Mouse (Mus musculus): ENCODE results near the gene Crocc. TPM values are rescaled to one million over a fixed set of nuclear protein-coding genes. Genes with fewer than 3 reads are reported as not detected.

Crocc gene
- polyA plus RNA-seq, 1 experiment from 2014 or later: 8.3 TPM

GRCm38 (mm10) chr4:141078510-141079137 is 18.3 kb upstream of the Crocc start:
- Histone ChIP-seq H3K36me3 (no peaks in the 10 kb centered on the region; the same call in 1 of the 2 replicates), H3K4me2 (replicated peaks) (no peak overlapping the region), H3K27me3 (no peaks in the 10 kb centered on the region), H3K27ac (replicated peaks) (no peak overlapping the region), H3K4me3 (peak overlapping the region; percentile 73), H3K4me1 (peaks cover 17% of the 10 kb centered on the region), H3K9me3 (no peaks in the 10 kb centered on the region), H3K9ac (replicated peaks) (no peak overlapping the region)
- 69% methylated on average over 18 of the region's 18 CpGs for WGBS
- peak; percentile 47 for ATAC-seq (replicated peaks)

DNA sequence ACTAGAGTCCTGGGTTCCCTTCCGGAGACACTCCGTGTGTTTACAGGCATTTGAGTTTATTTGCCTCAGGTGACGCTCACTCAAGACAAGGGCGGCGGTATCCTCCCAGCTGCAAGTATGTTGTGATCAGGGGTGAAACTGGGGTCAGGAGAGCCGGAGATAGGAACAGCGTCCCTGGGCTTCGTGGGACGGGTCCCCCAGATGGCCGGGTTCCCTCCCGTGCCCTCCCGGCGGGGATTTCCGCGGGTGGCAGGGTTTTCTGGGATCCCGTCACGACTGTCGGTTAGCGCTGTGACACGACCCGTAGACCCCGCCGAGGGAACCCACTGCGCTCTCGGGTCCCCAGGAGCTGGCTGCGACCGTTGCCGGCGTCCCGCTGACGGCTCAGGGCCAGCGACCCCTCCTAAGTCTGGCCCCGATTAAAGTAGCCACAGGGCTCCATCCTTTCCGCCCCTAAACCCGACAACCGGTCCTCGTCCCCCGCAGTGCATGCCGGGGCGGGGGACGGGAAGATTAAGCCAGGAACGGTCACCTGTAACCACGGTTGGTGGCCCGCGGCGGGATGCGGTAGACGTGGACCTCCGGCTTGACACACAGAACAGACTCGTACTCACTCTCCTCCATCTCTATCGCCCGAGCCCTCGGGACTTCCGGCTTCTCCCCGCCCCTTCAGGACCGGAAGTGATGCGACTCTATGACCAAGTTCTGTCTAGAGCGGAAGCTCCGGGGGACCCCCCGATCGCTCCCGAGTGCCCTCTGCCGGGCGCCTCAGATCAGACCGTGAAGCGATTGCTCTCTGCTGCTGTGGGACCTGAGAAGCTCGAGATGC is 17.5 kb upstream of the Crocc start, which contains the start of gene Necap2:
Gene Necap2 (minus strand): TSS at position 677 of the 829 bp plus-strand sequence.
- peak within 1 kb of the TSS; percentile 85 for H3K4me2 ChIP-seq (replicated peaks)
- H3K36me3 ChIP-seq: peaks cover 7% of the 10 kb centered on the region
- H3K9me3 ChIP-seq: no peaks in the 10 kb centered on the region
- H3K27me3 ChIP-seq: no peaks in the 10 kb centered on the region
- peak within 1 kb of the TSS; percentile 73 for H3K4me3 ChIP-seq
- H3K9ac ChIP-seq (replicated peaks): peak within 1 kb of the TSS; percentile 85
- WGBS: under 1% methylated on average over 67 of the region's 67 CpGs
- H3K4me1 ChIP-seq: peaks cover 17% of the 10 kb centered on the region
- peak within 1 kb of the TSS; percentile 57 for H3K27ac ChIP-seq (replicated peaks)
- peak; percentile 96 for ATAC-seq (replicated peaks)

- peak overlapping the region; percentile 85 for H3K4me2 ChIP-seq (replicated peaks)
- no peaks in the 10 kb centered on the region for H3K27me3 ChIP-seq
- H3K4me3 ChIP-seq: peak overlapping the region; percentile 73
- H3K4me1 ChIP-seq: peaks cover 17% of the 10 kb centered on the region
- WGBS: 83% methylated on average over 17 of the region's 17 CpGs
- peaks cover 16% of the 10 kb centered on the region for H3K36me3 ChIP-seq
- H3K9ac ChIP-seq (replicated peaks): peak overlapping the region; percentile 85
- H3K9me3 ChIP-seq: no peaks in the 10 kb centered on the region
- H3K27ac ChIP-seq (replicated peaks): no peak overlapping the region
- no peak for ATAC-seq (replicated peaks)
Measured at GRCm38 (mm10) chr4:141076761-141077506, 16.6 kb upstream of the Crocc start.

DNA sequence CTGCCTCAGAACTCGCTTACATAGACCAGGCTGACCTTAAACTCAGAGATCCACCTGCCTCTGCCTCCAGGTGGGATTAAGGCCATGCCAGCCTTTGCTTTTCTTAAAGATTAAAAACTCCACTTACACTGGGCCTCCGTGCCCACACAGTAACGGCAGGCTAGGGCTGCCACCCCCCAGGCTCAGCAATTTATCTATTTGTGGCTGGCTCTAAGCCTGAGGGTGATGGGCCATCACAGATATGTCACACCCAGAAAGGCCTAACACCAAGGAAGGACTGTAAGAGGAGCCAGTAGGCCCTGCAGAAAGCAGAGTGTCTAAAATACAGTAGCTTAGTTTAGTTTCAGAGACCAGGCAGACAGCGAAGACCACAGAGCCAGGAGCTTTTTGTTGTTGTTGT is 13.8 kb upstream of the Crocc start:
- no peaks in the 10 kb centered on the region for H3K27me3 ChIP-seq
- no peak overlapping the region for H3K9ac ChIP-seq (replicated peaks)
- ATAC-seq (replicated peaks): no peak
- 93% methylated on average over 4 of the region's 4 CpGs for WGBS
- no peak overlapping the region for H3K4me2 ChIP-seq (replicated peaks)
- no peaks in the 10 kb centered on the region for H3K9me3 ChIP-seq
- H3K4me3 ChIP-seq: no peak overlapping the region
- peaks cover 17% of the 10 kb centered on the region for H3K4me1 ChIP-seq
- no peak overlapping the region for H3K27ac ChIP-seq (replicated peaks)
- H3K36me3 ChIP-seq: peaks cover 40% of the 10 kb centered on the region

GRCm38 (mm10) chr4:141073661-141074060 is 13.3 kb upstream of the Crocc start:
- Histone ChIP-seq H3K9me3 (no peaks in the 10 kb centered on the region), H3K27ac (replicated peaks) (no peak overlapping the region), H3K36me3 (peaks cover 45% of the 10 kb centered on the region), H3K4me3 (no peak overlapping the region), H3K4me2 (replicated peaks) (no peak overlapping the region), H3K4me1 (peaks cover 17% of the 10 kb centered on the region), H3K9ac (replicated peaks) (no peak overlapping the region), H3K27me3 (no peaks in the 10 kb centered on the region)
- 82% methylated on average over 9 of the region's 9 CpGs for whole genome bisulfite sequencing
- no peak for ATAC-seq (replicated peaks)

GRCm38 (mm10) chr4:141072502-141072901 is 12.2 kb upstream of the Crocc start:
- H3K9me3 ChIP-seq: no peaks in the 10 kb centered on the region
- no peak for ATAC-seq (replicated peaks)
- H3K4me3 ChIP-seq: no peak overlapping the region
- H3K9ac ChIP-seq (replicated peaks): no peak overlapping the region
- H3K36me3 ChIP-seq: peaks cover 56% of the 10 kb centered on the region
- H3K4me2 ChIP-seq (replicated peaks): no peak overlapping the region
- H3K4me1 ChIP-seq: peaks cover 14% of the 10 kb centered on the region
- H3K27me3 ChIP-seq: no peaks in the 10 kb centered on the region
- WGBS: 97% methylated on average over 11 of the region's 11 CpGs
- H3K27ac ChIP-seq (replicated peaks): no peak overlapping the region

DNA sequence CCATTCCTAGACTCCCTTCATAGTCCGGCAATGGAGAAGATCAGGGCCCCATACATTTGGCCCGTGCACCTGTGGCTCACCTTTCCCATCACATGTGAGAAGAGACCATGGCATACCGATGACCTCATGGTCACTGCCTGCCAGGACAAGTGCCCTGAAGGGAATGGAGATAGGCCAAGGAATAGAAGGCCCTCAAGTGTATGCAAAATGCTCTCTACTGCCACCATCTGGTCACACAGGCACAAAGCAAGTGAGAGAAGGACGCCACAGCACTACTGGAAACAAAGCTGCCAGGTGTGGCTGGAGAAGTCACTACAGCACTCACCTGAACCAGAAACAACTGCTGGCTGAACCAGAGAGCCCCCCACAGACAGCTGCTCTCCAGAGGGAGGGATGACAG is 9.4 kb upstream of the Crocc start:
- Histone ChIP-seq H3K4me3 (no peak overlapping the region), H3K27me3 (no peaks in the 10 kb centered on the region), H3K36me3 (peaks cover 75% of the 10 kb centered on the region), H3K4me1 (no peaks in the 10 kb centered on the region), H3K9ac (replicated peaks) (no peak overlapping the region), H3K9me3 (no peaks in the 10 kb centered on the region), H3K4me2 (replicated peaks) (no peak overlapping the region), H3K27ac (replicated peaks) (no peak overlapping the region)
- 54% methylated on average over 4 of the region's 4 CpGs for WGBS
- no peak for ATAC-seq (replicated peaks)

GRCm38 (mm10) chr4:141068655-141069054 is 8.3 kb upstream of the Crocc start:
- WGBS: 94% methylated on average over 8 of the region's 8 CpGs
- ATAC-seq (replicated peaks): no peak
- Histone ChIP-seq H3K27ac (replicated peaks) (no peak overlapping the region), H3K36me3 (peaks cover 75% of the 10 kb centered on the region), H3K4me3 (no peak overlapping the region), H3K27me3 (no peaks in the 10 kb centered on the region), H3K9me3 (no peaks in the 10 kb centered on the region), H3K4me2 (replicated peaks) (no peak overlapping the region), H3K9ac (replicated peaks) (no peak overlapping the region), H3K4me1 (no peaks in the 10 kb centered on the region)

- H3K27ac ChIP-seq (replicated peaks): no peak overlapping the region; the same call in 1 of the 2 replicates
- H3K9me3 ChIP-seq: no peaks in the 10 kb centered on the region
- H3K4me1 ChIP-seq: no peaks in the 10 kb centered on the region
- peaks cover 65% of the 10 kb centered on the region for H3K36me3 ChIP-seq
- no peak overlapping the region for H3K9ac ChIP-seq (replicated peaks)
- no peak overlapping the region for H3K4me2 ChIP-seq (replicated peaks)
- H3K27me3 ChIP-seq: no peaks in the 10 kb centered on the region
- 83% methylated on average over 9 of the region's 9 CpGs for whole genome bisulfite sequencing
- H3K4me3 ChIP-seq: no peak overlapping the region
- ATAC-seq (replicated peaks): no peak
Measured at GRCm38 (mm10) chr4:141067516-141068046, 7.2 kb upstream of the Crocc start.

- Histone ChIP-seq H3K4me1 (no peaks in the 10 kb centered on the region), H3K4me2 (replicated peaks) (no peak overlapping the region), H3K9ac (replicated peaks) (no peak overlapping the region), H3K4me3 (no peak overlapping the region), H3K27me3 (no peaks in the 10 kb centered on the region), H3K9me3 (no peaks in the 10 kb centered on the region), H3K36me3 (peaks cover 59% of the 10 kb centered on the region), H3K27ac (replicated peaks) (no peak overlapping the region; the same call in 1 of the 2 replicates)
- 74% methylated on average over 12 of the region's 12 CpGs for WGBS
- no peak for ATAC-seq (replicated peaks)
Measured at GRCm38 (mm10) chr4:141066709-141067515, 6.6 kb upstream of the Crocc start.

GRCm38 (mm10) chr4:141065123-141065522 is 4.8 kb upstream of the Crocc start:
- ATAC-seq (replicated peaks): peak; percentile 47
- H3K27ac ChIP-seq (replicated peaks): no peak overlapping the region
- whole genome bisulfite sequencing: 3% methylated on average over 8 of the region's 8 CpGs

More at GRCm38 (mm10) chr4:141065123-141065522, 4.8 kb upstream of the Crocc start:
- H3K9me3 ChIP-seq: no peaks in the 10 kb centered on the region
- H3K4me2 ChIP-seq (replicated peaks): no peak overlapping the region
- H3K4me3 ChIP-seq: no peak overlapping the region
- H3K36me3 ChIP-seq: peaks cover 45% of the 10 kb centered on the region
- H3K27me3 ChIP-seq: no peaks in the 10 kb centered on the region
- no peak overlapping the region for H3K9ac ChIP-seq (replicated peaks)
- H3K4me1 ChIP-seq: peaks cover 8% of the 10 kb centered on the region

Measured in forebrain, embryonic 15.5 days (tissue).